Mouse (Mus musculus) adrenal gland, postnatal 36 days (tissue): ENCODE results near the gene Pkhd1. TPM values are rescaled to one million over a fixed set of nuclear protein-coding genes. Genes with fewer than 3 reads are reported as not detected.
"Not testable (repeated sequence)": the region's sequence is repeated elsewhere in the genome, so short reads cannot be mapped to it uniquely, and the experiment has no call there.

Experiments
- DNase-seq, 2 experiments: peaks; one replicate each; pipeline ENCODE4 v3.0.0; 2021; ENCODE audit warnings: mixed read lengths in 1 of 2
- total RNA-seq, 2 experiments: library from RNA; stranded (reverse); gene quantifications; 2 replicates each; pipeline ENCODE4 v1.2.3; 2021

Gene Pkhd1
- total RNA-seq, 2 experiments from 2014 or later, result 0.03 TPM; not detected in 1

GRCm38 (mm10) chr1:20301631-20302030, 316.2 kb downstream of the Pkhd1 start:
- no peak for DNase-seq

- no peak for DNase-seq
Observed at GRCm38 (mm10) chr1:20288696-20289095, 329.2 kb downstream of the Pkhd1 start.

DNA sequence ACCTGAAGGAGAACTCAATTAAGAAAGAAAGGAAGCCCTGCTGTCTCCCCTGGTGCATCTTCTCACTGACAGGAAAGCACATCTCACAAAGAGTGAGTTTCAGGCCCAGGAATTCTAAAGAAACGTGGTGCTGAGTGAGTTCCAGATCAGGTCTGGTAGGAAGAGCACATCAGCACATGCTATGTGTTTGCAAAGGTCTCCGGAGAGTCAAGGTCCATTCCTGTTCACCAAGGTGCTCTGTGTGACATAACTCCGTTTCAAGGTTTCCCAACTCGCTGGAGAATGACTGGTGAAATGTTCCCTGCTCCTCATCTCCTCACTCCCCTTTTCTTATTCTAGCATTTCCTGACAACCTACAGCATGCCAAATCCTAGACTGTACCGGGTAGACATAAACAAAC, 357.5 kb downstream of the Pkhd1 start:
- DNase-seq, result no peak

DNA sequence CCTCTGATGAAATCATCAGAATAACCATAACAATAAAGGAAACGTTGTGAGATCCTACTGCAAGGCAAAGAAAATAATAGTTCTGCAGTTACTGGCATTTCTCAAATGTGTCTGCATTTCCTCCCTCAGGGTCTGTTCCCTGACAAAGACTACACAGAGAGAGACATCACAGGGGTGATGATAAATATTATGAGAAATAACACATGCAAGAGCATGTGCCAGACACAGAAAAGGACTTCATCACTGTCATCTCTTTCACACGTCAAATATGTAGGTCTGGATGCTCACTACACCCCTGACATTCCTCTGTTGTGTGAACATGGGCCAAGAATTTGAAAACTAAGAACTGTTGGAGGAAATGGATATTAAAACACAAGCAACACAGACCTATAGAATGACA, 369.7 kb downstream of the Pkhd1 start:
- DNase-seq, result no peak

- DNase-seq, result no peak
Observed at GRCm38 (mm10) chr1:20216681-20217080, 401.2 kb downstream of the Pkhd1 start.

GRCm38 (mm10) chr1:20190444-20190843, 427.4 kb downstream of the Pkhd1 start:
- no peak for DNase-seq

- no peak for DNase-seq
Observed at GRCm38 (mm10) chr1:20180157-20180556, 437.7 kb downstream of the Pkhd1 start.

DNA sequence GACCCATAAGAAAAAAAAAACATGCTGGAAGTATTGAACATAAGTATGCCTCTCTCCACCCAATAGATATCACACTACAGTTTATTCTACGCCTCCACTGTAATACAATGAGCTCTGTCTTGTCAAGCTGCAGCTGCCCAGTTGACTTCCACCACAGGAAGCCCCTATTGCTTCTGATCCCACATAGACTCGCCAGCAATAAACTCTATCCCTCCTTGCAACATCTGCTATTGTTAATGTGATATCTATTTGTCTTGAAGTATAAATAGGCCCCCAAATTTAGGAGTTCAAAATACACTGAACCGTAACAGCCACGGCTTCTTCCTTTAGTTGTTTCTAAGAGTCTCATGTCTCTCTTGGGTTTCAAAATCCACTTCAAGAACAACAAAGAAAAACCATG, 446.7 kb downstream of the Pkhd1 start:
- no peak for DNase-seq

DNA sequence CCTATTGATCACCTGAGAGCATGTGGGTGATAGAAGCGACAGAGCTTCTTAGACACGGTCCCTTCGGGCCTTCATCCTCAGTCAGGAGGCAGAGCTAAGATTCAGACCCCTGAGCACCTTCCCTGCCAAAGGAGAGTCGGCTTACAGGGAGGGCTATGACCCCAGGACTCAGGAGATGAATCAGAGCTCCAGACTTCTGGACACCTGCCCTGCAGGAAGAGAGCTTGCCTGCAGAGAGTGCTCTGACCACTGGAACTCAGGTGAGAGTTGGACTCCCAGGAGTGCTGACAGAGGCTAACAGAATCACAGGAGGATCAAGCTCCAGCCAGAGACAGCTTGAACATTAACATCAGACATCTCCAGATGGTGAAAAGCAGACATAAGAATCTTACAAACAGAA, 467.2 kb downstream of the Pkhd1 start:
- not testable (repeated sequence) for DNase-seq

DNA sequence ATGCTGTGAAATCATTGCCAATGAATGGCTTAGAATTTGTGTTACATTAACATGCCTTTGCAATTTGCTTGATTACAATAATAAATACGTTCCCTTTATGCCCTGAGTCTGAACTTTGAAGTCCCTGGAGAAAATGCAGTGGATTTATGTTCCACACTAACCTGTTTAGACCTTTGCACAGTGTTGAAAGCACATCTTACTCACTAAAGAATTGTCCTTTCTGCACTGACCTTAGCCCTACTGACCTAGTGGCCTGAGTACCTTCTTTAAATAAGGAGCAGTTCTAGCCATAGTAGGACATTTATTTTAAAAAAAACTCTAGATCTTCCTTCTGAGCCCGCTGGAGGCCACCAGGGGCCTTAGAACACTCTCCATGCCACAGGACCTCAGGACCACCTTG, 467.8 kb downstream of the Pkhd1 start:
- no peak for DNase-seq

DNA sequence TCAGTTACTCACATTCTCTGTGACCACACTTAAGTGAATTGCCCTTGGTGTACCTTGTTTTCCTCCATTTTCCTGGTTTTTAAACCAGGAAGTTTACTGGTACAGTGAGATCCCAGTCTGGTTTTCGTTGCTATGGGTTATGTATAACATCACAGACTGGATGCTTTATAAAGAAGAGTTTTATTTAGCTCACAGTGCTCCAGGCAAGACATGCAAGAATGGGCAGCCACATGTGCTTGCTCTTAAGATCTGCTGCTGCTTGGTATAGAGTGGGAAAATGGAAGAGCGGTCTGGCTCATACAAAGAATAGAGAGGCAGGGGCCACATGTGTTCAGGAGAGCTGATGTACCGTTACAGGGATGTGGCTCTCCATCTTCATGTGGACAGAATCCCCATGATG, 481.7 kb downstream of the Pkhd1 start:
- DNase-seq, result no peak

- DNase-seq, result no peak
Observed at GRCm38 (mm10) chr1:20135065-20135618, 482.7 kb downstream of the Pkhd1 start.

DNA sequence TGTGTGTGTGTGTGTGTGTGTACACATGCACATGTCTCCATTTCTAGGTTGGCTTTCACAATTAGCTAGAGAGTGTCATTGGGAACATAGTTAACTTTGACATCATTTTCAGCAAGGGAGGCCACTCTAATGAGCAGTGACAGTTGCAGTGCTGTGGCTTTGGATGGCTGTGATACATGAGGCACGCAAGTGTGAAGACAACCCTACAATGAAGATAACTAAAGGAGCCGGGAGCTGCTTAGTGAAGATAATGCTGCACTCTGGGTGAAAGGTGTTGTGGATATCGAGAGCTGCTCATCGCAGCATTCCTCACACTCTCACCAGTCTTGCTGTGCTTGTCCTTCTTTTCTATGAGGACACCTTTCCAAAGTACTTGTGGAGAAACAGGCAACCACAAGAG, 484.2 kb downstream of the Pkhd1 start:
- DNase-seq, result no peak

DNA sequence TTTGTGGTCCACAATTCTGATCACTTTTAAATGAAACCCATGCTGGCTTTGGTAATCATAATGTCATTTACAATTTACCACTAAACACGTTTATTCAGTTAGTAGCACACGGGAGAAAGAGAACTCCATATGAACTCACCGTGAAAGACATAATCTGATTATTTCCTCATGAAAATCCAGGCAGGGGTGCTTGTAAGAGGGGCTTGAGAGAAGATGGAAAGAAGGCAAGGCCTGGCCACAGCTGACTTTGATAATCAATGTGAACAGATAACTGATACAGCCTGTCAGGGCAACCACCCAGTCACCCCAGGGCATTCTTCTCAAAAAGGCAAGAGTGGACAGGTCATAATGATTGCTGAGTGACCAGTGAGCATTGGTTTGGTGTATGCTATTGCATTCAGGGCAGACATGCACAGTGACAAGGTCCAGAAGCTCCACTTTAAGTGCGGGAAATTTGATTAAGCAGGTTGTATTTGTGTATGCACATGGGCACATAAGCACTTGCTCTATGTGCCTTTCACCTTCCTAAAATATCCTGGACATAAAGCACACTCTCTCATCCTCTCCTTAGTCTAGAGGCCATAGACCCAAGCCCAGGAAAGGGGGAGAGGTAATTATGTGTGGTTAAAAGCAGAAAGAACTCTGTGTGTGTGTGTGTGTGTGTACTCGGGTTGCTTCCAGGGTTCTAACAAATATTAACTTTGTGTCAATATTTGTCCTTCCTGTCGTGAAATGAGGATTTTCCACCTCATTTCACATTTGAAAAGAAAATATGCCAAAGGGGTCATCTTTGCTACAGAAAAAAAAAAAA, 485.9 kb downstream of the Pkhd1 start:
- DNase-seq, result no peak

DNA sequence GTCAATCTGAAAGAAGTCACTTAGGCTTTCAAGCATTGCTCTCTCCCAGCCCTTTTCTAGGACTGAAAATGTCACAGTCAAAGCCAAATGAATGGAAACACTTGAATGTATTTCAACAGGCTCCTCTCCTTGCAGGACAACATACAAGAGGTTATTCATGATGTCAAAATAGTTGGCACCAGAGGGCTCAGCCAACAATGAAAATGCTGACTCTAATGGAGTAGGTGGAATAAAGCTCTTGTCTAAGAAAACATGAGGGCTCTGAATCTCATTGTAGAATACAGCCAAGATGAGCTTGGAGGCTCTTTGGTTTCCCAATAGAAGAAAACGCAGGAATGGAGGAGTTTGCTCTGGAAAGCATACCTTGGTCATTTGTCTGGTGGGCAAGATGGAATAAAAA, 500.5 kb downstream of the Pkhd1 start:
- DNase-seq, result no peak

DNA sequence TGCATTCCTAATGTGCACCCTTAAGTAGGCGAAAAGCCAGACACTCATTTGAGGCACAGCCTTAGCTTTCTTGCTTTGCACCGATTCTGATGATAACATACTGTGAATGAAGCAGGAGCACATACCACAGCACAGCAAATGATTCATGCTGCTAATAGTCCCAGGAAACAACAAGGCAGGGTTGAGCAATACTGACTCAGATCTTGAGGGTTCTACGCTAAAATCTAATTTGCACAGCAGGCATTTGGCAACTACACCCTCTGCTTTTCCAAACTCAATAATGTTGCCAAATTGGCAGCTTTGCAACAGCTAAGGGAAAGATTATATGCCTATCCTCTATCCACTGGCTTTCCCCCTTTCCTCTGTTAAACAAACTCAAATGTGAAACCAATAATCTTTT, 548.1 kb downstream of the Pkhd1 start:
- peak in 1 of 2 experiments; percentile 6 for DNase-seq

GRCm38 (mm10) chr1:20058245-20058644, 559.6 kb downstream of the Pkhd1 start:
- DNase-seq, result peak; percentile 15 to 44

GRCm38 (mm10) chr1:20039389-20039788, 578.5 kb downstream of the Pkhd1 start:
- DNase-seq, result no peak

DNA sequence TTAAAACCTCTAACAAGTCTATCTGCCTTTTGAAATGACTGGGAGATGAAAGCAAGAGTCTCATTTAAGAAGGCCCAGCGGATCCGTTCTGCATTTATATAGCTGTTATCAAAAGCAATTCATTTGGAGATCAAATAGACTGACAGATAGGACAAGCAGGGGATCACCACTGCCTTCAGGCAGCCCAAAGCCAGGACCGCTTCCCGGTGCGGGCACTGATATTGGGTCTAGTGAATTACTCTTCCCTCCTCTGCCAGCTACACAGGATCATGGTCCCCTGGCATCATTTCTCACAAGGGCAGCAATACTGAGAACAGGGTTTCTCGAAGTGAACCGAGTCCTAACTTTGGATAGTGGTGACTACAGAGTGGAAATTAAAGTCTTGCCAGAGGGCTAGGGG, 582.6 kb downstream of the Pkhd1 start:
- no peak for DNase-seq

GRCm38 (mm10) chr1:20018198-20018925, 599.5 kb downstream of the Pkhd1 start:
- DNase-seq, result peak in 1 of 2 experiments; percentile 2

DNA sequence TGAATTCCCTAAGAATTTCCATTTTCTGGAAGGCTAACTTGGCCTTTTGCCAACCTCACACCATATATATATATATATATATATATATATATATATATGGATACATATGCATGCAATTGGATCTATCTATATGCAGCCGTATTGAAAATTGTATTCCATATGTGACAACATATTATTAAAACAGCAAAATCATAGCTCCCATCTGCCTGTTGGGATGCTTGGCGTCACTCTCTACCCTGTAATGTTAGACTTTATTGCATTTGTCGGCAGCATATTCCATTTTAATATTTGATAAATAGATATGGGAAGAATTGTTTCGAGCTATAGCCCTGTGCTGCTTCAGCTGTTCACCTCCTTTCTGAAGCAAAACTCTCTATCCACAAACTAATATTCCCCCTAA, 600.2 kb downstream of the Pkhd1 start:
- no peak for DNase-seq
